Mouse (Mus musculus) kidney, adult 9 months (tissue): ENCODE data around the gene Cort.
A peak's percentile ranks its signal among the peaks of the same experiment; 100 is the strongest.

Source experiments
- DNase-seq: peaks from one replicate; pipeline ENCODE4 v3.0.0; 2022

The Cort gene

GRCm38 (mm10) chr4:149091364-149091763 lies 35.2 kb downstream of the Cort start:
- DNase-seq, result no peak

- no peak for DNase-seq
Measured at GRCm38 (mm10) chr4:149085381-149085780, 41.2 kb downstream of the Cort start.

- peak; percentile 94 for DNase-seq
Measured at GRCm38 (mm10) chr4:149081528-149081927, 45.0 kb downstream of the Cort start.

GRCm38 (mm10) chr4:149080111-149080510 lies 46.5 kb downstream of the Cort start:
- DNase-seq, result no peak

GRCm38 (mm10) chr4:149079629-149080028 lies 46.9 kb downstream of the Cort start:
- peak; percentile 59 for DNase-seq

GRCm38 (mm10) chr4:149078261-149078660 lies 48.3 kb downstream of the Cort start:
- DNase-seq, result peak; percentile 54

GRCm38 (mm10) chr4:149075871-149076575 lies 50.5 kb downstream of the Cort start:
- DNase-seq, result peak; percentile 82

GRCm38 (mm10) chr4:149075073-149075472 lies 51.5 kb downstream of the Cort start:
- no peak for DNase-seq
